In the genomic region with DNA sequence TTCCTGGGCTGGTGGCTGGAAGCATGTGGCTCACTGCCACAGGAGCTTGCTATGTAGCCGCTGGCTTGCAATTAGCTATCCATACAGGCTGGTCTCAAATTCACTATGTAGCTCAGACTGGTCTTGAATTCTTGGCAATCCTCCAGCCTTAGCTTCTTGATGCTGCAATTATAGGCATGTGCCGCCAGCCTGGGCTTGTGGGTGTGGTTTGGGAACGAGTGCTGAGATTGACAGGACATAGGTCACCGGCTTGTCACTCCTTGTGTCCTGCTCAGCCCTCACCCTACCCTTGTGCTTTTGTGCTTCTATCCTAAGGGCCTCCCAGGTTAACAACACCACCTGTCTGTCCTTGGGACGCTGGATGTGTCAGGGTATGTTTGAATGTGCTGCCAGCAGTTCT, we compare ENCODE assay signal across 14 mouse cellular contexts.
DNase-seq lines count a peak whose midpoint lies in the region; ATAC-seq and TF ChIP-seq lines count a peak whose summit lies in the region.
"Had no signal": no experiment of that assay in that cellular context is flagged by ENCODE, and none has a peak within 500 bp of the region (broad histone marks: within the 10 kb centered on the region; RNA-seq: fewer than 3 reads in every experiment).

No protein-coding gene starts in this region.

- no peak overlapping the region for H3K9ac ChIP-seq in hindbrain, postnatal 0 days (replicated peaks; ENCODE audit: low read length)
- H3K9ac ChIP-seq in hindbrain, embryonic 13.5 days = no peak overlapping the region
- H3K9ac ChIP-seq in neural tube, embryonic 13.5 days = no peak overlapping the region
- H3K9ac ChIP-seq in forebrain, embryonic 12.5 days = no peak overlapping the region
- H3K9ac ChIP-seq: hindbrain, embryonic 15.5 days; midbrain, embryonic 12.5 days had no signal

- H3K4me1 ChIP-seq in hindbrain, postnatal 0 days (ENCODE audit: insufficient read depth, low read length) = peaks cover 3% of the 10 kb centered on the region; the same call in 1 of the 2 replicates
- peaks cover 16% of the 10 kb centered on the region for H3K4me1 ChIP-seq in hindbrain, embryonic 13.5 days (replicated peaks)
- 0 out of 2 replicates have a peak, but pooled peaks cover 15% of the 10 kb centered on the region for H3K4me1 ChIP-seq in neural tube, embryonic 13.5 days (replicated peaks)
- peaks cover 30% of the 10 kb centered on the region for H3K4me1 ChIP-seq in forebrain, embryonic 12.5 days

- no peaks in the 10 kb centered on the region for H3K36me3 ChIP-seq in hindbrain, postnatal 0 days (ENCODE audit: insufficient read depth, low read length)
- H3K36me3 ChIP-seq in hindbrain, embryonic 13.5 days = no peaks in the 10 kb centered on the region
- H3K36me3 ChIP-seq in neural tube, embryonic 13.5 days = no peaks in the 10 kb centered on the region
- H3K36me3 ChIP-seq in forebrain, embryonic 12.5 days (replicated peaks) = no peaks in the 10 kb centered on the region
- H3K36me3 ChIP-seq: hindbrain, embryonic 15.5 days; midbrain, embryonic 12.5 days had no signal

- peak; percentile 33 for DNase-seq in hindbrain, postnatal 0 days (ENCODE audit: low spot score)
- DNase-seq in neural tube, embryonic 10.5 days (ENCODE audit: extremely low spot score, low spot score) = no peak
- DNase-seq in adrenal gland, postnatal 14 days = no peak
- no peak for DNase-seq in thymus, postnatal 10 days (ENCODE audit: low spot score in 2 of 2)
- DNase-seq: cerebellum, adult 9-10 months; gastrocnemius, postnatal 36 days; lung, postnatal 10 days; thymus, postnatal 4 days had no signal

- H3K4me2 ChIP-seq in hindbrain, postnatal 0 days (ENCODE audit: low read depth, low read length) = no peak overlapping the region
- H3K4me2 ChIP-seq in hindbrain, embryonic 13.5 days = no peak overlapping the region
- no peak overlapping the region for H3K4me2 ChIP-seq in neural tube, embryonic 13.5 days
- H3K4me2 ChIP-seq in forebrain, embryonic 12.5 days = no peak overlapping the region
- H3K4me2 ChIP-seq: hindbrain, embryonic 15.5 days; midbrain, embryonic 12.5 days had no signal

- TF ChIP-seq CTCF in hindbrain, postnatal 0 days (IDR thresholded peaks at IDR 0.05; ENCODE audit: low read depth) = no peak

- WGBS in hindbrain, postnatal 0 days = 39% methylated on average over 5 of the region's 5 CpGs
- WGBS in hindbrain, embryonic 13.5 days = 58% methylated on average over 5 of the region's 5 CpGs
- 60% methylated on average over 5 of the region's 5 CpGs for WGBS in neural tube, embryonic 13.5 days
- 47% methylated on average over 5 of the region's 5 CpGs for WGBS in forebrain, embryonic 12.5 days

- H3K27me3 ChIP-seq in hindbrain, postnatal 0 days (ENCODE audit: insufficient read depth, low read length) = no peaks in the 10 kb centered on the region
- no peaks in the 10 kb centered on the region for H3K27me3 ChIP-seq in hindbrain, embryonic 13.5 days
- H3K27me3 ChIP-seq in neural tube, embryonic 13.5 days = no peaks in the 10 kb centered on the region
- no peaks in the 10 kb centered on the region for H3K27me3 ChIP-seq in forebrain, embryonic 12.5 days
- H3K27me3 ChIP-seq: hindbrain, embryonic 15.5 days; midbrain, embryonic 12.5 days had no signal

- H3K9me3 ChIP-seq in hindbrain, postnatal 0 days (ENCODE audit: low read length) = no peaks in the 10 kb centered on the region
- H3K9me3 ChIP-seq in hindbrain, embryonic 13.5 days = no peaks in the 10 kb centered on the region
- peaks cover 2% of the 10 kb centered on the region; the same call in 1 of the 2 replicates for H3K9me3 ChIP-seq in neural tube, embryonic 13.5 days
- no peaks in the 10 kb centered on the region for H3K9me3 ChIP-seq in forebrain, embryonic 12.5 days
- H3K9me3 ChIP-seq: hindbrain, embryonic 15.5 days had no signal

- no peak overlapping the region for H3K27ac ChIP-seq in hindbrain, postnatal 0 days
- no peak overlapping the region for H3K27ac ChIP-seq in hindbrain, embryonic 13.5 days
- H3K27ac ChIP-seq in neural tube, embryonic 13.5 days (replicated peaks) = no peak overlapping the region
- H3K27ac ChIP-seq in forebrain, embryonic 12.5 days = no peak overlapping the region
- H3K27ac ChIP-seq: hindbrain, embryonic 15.5 days; layer of hippocampus, adult 2 months; midbrain, embryonic 12.5 days had no signal

- H3K4me3 ChIP-seq in hindbrain, postnatal 0 days (ENCODE audit: low read length) = no peak overlapping the region
- H3K4me3 ChIP-seq in hindbrain, embryonic 13.5 days = no peak overlapping the region
- H3K4me3 ChIP-seq in neural tube, embryonic 13.5 days = no peak overlapping the region
- H3K4me3 ChIP-seq in forebrain, embryonic 12.5 days (replicated peaks) = no peak overlapping the region
- H3K4me3 ChIP-seq: hindbrain, embryonic 15.5 days; layer of hippocampus, adult 2 months; midbrain, embryonic 12.5 days had no signal

- ATAC-seq in hindbrain, postnatal 0 days = no peak
- ATAC-seq in hindbrain, embryonic 13.5 days (ENCODE audit: low FRiP score) = no peak
- peak; percentile 36; the same call in 1 of the 2 replicates for ATAC-seq in neural tube, embryonic 13.5 days (ENCODE audit: low read depth)
- peak; percentile 60; the same call in 1 of the 2 replicates for ATAC-seq in forebrain, embryonic 12.5 days (ENCODE audit: low FRiP score)

Comparison
In these comparisons a context has a peak if more than half of its experiments do, and no peak if none do; other contexts are left out.
1. ATAC-seq: peak in neural tube, embryonic 13.5 days (single experiment) and forebrain, embryonic 12.5 days (single experiment); none in hindbrain, postnatal 0 days (single experiment) and hindbrain, embryonic 13.5 days (single experiment).